Mouse (Mus musculus): ENCODE measurements around the gene Phf20.

DNA sequence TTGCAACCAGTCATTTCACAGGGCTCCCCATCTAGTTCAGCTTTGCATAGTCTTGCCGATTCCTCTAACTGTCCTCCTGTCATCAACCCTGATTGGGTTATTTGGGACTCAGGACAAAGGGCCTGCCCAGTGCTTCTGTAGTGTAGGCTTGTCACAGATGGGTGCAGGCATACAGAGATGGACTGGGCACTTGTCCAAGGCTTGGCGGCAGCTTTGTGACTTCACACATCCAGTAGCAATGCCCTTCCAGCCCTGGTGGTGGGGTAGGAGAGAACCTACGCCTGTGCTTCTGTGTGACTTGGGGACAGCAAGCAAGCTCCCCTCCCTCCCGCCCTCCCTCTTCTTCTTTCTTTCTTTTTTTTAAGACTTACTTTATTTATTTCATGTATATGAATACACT, 39.6 kb downstream of the Phf20 start:
- TF ChIP-seq ZNF384 (IDR thresholded peaks at IDR 0.05; ENCODE audit: low read depth, low read length) (no peak), ZC3H11A (IDR thresholded peaks at IDR 0.05; ENCODE audit: borderline replicate concordance, low read depth, low read length) (no peak), CHD2 (IDR thresholded peaks at IDR 0.05; ENCODE audit: low read depth, low read length) (no peak)

All from ES-E14 (cell line).